Mouse (Mus musculus): ENCODE results near the gene Iqcb1.

Iqcb1 gene

GRCm38 (mm10) chr16:36875276-36875851, 47.2 kb downstream of the Iqcb1 start:
- no peak for DNase-seq (ENCODE audit: low spot score)

DNA sequence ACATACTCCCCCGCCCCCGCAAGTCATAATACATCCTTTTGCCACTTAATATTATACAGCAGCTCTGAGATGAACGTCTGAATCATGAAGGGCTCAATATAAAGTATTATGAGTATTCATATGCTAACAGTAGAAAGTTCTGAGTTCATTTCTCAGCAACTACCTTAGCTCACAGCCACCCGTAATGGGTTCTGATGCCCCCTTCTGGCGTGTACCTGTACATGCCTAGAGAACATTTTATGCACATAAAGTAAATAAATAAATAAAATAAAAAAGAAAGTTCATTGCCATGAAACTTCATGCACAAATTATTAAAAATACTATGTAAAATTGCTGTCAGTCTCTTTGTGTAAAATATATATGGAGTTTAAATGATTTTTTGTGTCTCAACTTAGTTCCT, 49.1 kb downstream of the Iqcb1 start:
- no peak for DNase-seq (ENCODE audit: low spot score)

- no peak for DNase-seq (ENCODE audit: low spot score)
These were observed 54.7 kb downstream of the Iqcb1 start for GRCm38 (mm10) chr16:36882737-36883343.

DNA sequence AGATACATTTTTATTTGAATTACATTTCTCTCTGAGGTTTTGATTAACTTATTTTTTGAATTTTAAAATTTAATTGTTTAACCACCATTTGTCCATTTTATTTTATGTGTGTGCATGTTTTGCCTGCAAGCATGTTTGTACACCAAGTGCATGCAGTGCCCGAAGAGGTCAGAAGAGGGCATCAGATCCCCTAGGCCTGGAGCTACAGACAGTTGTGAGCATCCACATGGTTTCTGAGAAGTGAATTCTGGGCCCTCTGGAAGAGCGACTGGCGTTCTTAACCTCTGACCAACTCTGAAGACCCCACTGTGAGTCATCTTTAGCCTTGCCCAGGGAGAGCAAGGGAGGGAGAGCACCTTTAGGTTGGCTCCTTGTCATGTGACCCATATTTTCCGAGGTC, 56.7 kb downstream of the Iqcb1 start:
- no peak for DNase-seq (ENCODE audit: low spot score)

DNA sequence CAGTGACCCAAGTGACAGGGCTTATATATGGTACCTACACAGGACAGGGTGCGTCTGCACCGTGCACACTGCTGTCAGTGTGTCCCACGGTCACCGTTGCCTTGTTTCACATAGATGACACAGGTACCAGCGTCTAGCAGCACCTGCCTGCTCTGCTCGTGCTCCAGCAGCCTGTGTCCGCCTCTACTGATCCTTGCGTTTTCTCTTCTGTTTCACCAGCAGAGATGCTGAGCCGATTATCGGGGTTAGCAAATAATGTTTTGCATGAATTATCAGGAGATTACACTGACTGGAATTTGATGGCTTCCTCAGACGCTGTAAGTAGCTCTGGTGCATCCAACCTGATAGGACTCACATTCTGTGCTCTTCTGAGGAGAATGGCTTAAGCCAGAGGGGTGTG, 57.7 kb downstream of the Iqcb1 start:
- no peak for DNase-seq (ENCODE audit: low spot score)

GRCm38 (mm10) chr16:36887546-36887945, 59.4 kb downstream of the Iqcb1 start:
- no peak for DNase-seq (ENCODE audit: low spot score)

DNA sequence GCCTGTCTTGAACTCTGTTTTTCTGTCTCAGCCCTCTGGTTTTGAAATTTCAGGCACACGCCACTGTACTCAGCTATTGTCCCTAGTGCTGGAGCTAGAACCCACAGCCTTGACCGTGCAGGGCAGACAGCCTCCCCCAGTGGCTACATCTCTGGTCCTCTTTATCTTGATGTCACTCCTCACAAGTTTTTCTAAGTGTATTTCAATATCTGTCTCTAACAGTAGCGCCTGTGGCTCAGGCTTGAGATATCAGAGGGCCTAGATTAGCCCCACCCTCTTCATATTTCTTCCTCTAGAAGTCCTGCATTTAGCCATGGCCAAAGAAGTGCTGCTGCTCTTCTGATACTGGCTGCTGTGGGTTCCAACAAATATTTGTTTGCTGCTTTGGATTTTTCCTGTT, 62.4 kb downstream of the Iqcb1 start:
- DNase-seq (ENCODE audit: low spot score), result no peak

DNA sequence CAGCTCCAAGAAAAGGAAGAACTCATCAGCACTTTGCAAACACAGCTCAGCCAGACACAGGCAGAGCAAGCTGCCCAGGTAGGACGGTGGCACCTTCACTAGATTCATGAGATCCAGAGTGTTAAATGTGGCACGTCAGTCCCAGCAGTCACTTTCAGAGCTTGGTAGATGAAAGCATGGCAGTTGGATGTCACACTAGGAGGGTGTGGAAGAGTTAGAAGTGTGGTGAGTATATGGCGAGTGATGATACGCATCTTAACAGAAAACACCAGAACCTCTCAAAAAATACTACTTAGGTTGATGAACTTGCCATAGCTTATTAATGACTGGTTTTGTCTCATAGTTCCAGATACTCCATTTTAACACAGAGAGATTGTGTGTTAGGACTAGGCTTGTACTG, 63.2 kb downstream of the Iqcb1 start:
- no peak for DNase-seq (ENCODE audit: low spot score)

- DNase-seq (ENCODE audit: low spot score), result no peak
These were observed 65.1 kb downstream of the Iqcb1 start for GRCm38 (mm10) chr16:36893317-36893716.

- DNase-seq (ENCODE audit: low spot score), result no peak
These were observed 68.5 kb downstream of the Iqcb1 start for GRCm38 (mm10) chr16:36896712-36897111.

DNA sequence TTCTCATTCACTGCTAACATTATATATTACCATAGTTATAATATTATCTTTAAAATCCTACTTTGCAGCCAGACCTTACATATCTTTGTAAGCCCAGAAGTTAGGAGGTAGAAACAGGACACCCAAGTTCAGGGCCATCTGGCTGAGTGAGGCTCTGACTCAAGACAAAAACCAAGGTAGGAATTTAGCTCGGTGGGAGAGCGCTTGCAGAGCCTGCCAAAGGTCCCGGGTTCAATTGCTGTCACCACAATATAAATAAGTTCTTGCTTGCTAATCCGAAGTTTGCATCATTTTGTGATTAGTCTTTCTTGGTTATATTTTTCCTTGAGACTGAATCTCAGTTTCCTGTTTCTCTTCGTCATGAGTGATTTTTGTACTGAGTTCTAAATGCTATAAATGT, 75.0 kb downstream of the Iqcb1 start:
- DNase-seq (ENCODE audit: low spot score), result no peak

DNA sequence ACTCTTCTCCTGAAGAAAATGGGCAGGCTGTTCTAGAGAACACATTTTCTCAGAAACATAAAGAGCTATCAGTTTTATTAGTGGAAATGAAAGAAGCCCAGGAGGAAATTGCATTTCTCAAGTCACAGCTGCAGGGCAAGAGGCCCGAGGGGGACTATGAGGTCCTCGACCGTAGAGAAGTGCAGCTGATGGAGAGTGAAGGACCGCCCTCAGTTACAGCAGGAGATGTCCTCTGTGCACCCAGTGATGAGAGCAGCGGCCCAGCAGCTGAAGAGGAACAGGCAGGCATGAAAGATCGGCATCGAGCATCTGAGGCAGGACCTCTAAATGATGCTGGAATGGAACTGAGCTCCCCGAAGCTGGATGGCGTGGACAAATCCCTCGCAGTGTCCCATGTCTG, 83.7 kb downstream of the Iqcb1 start:
- DNase-seq (ENCODE audit: low spot score), result no peak

DNA sequence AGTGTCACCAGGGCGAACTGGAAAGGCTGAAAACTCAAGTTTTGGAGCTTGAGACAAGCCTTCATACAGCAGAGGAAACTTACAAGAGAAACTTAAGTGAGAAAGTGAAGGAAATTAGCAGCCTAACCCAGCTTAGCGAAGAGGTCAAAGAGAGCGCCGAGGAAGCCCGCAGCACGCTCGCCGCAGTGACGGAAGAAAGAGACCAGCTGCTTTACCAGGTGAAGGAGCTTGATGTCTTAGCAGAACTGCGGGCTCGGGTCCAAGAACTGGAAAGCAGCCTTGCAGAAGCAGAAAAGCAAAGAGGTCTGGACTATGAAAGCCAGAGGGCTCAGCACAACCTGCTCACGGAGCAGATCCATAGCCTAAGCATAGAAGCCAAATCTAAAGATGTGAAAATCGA, 84.1 kb downstream of the Iqcb1 start:
- no peak for DNase-seq (ENCODE audit: low spot score)

GRCm38 (mm10) chr16:36914195-36914594, 86.0 kb downstream of the Iqcb1 start:
- DNase-seq (ENCODE audit: low spot score), result no peak

DNA sequence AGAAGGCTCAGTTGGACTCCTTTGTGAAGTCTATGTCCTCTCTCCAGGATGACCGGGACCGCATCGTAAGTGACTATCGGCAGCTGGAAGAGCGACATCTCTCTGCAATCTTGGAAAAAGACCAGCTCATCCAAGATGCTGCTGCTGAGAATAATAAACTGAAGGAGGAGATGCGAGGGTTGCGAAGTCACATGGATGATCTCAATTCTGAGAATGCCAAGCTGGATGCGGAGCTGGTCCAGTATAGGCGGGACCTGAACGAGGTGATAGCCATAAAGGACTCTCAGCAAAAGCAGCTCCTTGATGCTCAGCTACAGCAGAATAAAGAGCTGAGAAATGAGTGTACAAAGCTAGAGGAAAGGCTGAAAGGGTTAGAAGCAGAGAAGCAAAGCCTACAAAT, 90.3 kb downstream of the Iqcb1 start:
- DNase-seq (ENCODE audit: low spot score), result no peak

DNA sequence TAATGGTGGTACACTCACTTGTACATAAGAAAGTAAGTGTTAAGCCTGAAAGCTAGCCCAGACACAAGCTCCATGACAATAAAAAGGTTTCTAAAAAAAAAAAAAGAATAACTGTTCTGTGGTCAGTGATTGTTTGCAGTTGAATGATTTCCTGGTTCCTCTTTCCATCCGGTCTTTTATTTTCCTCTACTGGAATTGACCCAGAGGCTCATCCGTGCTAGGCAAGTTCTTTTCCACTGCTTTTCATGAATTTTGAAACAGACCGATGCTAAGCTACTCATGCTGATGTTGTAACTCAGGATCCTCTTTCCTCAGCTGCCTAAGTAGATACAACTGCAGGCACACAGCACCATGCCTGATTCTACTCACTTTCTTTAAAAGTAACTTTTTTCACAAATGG, 92.2 kb downstream of the Iqcb1 start:
- no peak for DNase-seq (ENCODE audit: low spot score)

DNA sequence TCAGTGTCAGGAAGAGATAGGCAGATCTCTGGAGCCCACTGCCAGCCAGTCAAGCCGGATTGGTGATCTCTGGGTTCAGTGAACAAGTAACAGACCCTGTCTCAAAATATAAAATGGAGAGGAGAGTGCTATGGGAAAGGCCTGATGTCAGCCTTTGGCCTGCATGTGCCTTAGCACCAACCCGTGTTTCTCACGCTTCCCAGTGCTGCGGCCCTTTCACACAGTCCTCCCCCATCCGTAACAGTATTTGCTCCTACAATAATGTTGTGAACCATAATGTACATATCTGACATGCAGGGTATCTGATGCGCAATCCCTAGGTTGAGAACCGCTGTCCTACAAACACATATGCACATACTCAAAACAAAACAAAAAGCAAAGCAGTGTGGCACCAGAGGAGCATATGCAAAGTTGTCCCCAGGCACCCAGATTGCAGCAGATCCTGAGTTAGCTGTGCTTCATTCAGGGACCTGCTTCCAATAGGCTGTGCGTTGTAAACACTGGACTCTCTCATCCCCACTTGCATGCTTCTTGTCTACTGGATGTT, 93.0 kb downstream of the Iqcb1 start:
- no peak for DNase-seq (ENCODE audit: low spot score)

DNA sequence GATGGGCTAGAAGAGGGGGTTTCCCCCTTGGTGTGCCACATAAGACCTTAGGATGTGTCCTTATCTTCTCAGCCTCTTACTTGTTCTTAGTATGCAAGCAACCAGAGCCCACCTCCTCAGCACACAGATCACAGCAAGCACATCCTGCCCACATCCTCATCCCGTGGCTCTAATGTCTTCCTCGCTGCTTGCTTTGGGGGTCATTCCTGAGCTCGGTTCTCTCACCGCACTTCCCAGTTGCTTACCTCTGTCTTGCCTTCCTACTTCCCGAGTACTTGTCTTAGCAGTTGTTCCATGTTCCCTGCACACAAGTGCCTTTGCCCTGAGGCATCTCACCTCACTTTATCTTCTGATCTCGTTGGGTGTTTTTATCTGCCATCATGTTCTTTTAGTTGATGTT, 93.8 kb downstream of the Iqcb1 start:
- no peak for DNase-seq (ENCODE audit: low spot score)
